Mouse (Mus musculus): ENCODE data around the gene Itgb3bp.

DNA sequence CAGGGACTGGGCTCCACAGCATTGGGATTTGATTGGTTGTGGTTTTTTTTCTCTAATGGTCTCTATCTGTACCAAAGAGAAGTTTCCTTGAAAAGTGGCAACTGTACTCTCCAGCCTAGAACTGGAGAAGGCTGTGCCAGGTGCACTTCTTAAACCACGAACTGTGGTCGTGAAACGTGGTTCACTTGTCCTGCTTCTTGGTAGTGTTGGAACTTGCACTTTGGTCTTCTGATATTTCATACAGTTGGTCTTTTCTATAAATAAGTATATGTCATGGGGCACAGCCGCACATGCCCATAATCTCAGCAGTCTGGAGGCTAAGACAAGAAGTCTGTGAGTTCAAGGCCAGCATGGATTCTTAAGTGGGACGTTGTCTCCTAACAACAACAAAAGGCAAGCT is 6.7 kb upstream of the Itgb3bp start:
- no peak for TF ChIP-seq CTCF (IDR thresholded peaks at IDR 0.05; ENCODE audit: borderline replicate concordance, insufficient read depth, low read depth, low read length)
- no peak for TF ChIP-seq POLR2A (IDR thresholded peaks at IDR 0.05; ENCODE audit: borderline replicate concordance, insufficient read depth, low read length)

Data from cerebellum, adult 2 months (tissue).